Mouse (Mus musculus): Measurements from ENCODE around the gene Taf7l.

DNA sequence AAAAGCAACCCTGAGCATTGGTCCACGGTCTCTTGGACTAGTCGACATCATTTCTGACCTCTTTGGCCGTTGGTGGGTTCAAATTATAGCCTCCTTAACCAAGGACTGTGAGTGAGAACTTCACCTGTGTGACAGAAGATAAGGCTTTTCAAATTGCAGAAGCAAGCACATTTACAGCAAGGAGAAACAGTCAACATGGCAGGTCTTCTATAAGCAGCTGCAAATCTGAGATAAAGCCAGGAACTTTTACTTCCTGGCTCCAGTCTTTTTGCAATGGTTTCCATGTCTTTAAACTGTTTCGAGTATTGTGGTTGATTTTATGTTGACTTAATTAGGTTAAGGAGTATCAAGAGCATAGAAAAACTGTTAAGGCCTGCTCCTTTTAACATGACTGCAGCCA is 47.5 kb upstream of the Taf7l start:
- TF ChIP-seq CTCF (IDR thresholded peaks at IDR 0.05; ENCODE audit: insufficient read depth, low read depth, low read length) (no peak), POLR2A (IDR thresholded peaks at IDR 0.05; ENCODE audit: insufficient read depth, low read depth, low read length) (no peak)

All from olfactory bulb, adult 2 months (tissue).